Mouse (Mus musculus): ENCODE measurements at regions not wholly inside any gene's neighbourhood (a gene's known extent, or its start where the extent isn't known, plus 50 kb on each side); places are given as distances from the start of the nearest gene placed in this dataset.
"Not testable (repeated sequence)": the region's sequence is repeated elsewhere in the genome, so short reads cannot be mapped to it uniquely, and the experiment has no call there.

GRCm38 (mm10) chr10:57324226-57324625 lies 162.0 kb upstream of the Hsf2 start:
- no peak for DNase-seq

DNA sequence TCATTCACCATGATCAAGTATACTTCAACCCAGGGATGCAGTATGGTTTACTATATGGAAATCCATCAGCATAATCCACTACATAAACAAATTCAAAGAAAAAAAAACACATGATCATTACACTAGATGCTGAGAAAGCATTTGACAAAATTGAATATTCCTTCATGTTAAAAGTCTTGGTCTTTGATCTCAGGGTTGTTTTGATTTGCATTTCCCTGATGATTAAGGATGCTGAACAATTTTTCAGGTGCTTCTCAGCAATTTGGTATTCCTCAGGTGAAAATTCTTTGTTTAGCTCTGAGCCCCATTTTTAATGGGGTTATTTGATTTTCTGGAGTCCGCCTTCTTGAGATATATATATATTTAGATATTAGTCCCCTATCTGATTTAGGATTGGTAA lies 123.4 kb upstream of the Hsf2 start:
- not testable (repeated sequence) for DNase-seq
